In genomic region chr11:74610545-74611176, GRCm38 (mm10) we compare ENCODE assay signal across 7 mouse cellular contexts. TPM values are rescaled to one million over a fixed set of nuclear protein-coding genes. Genes with fewer than 3 reads are reported as not detected.
DNase-seq lines count a peak whose midpoint lies in the region; ATAC-seq and TF ChIP-seq lines count a peak whose summit lies in the region.

Gene Rap1gap2, minus strand, starts transcription at chr11:74610915.

- H3K9me3 ChIP-seq in lung, embryonic 16.5 days (ENCODE audit: control insufficient read depth, low read length), result no peaks in the 10 kb centered on the region
- H3K9me3 ChIP-seq in heart, embryonic 11.5 days (replicated peaks; ENCODE audit: control insufficient read depth, low read length), result no peaks in the 10 kb centered on the region
- no peaks in the 10 kb centered on the region for H3K9me3 ChIP-seq in midbrain, embryonic 12.5 days

- H3K4me1 ChIP-seq in lung, embryonic 16.5 days (replicated peaks; ENCODE audit: control insufficient read depth, insufficient read depth, low read length), result 0 out of 2 replicates have a peak, but pooled peaks cover 6% of the 10 kb centered on the region
- no peaks in the 10 kb centered on the region for H3K4me1 ChIP-seq in cortical plate, adult 2 months (ENCODE audit: control insufficient read depth, insufficient read depth, low read length)
- H3K4me1 ChIP-seq in heart, embryonic 11.5 days (ENCODE audit: control insufficient read depth, insufficient read depth, low read length), result peaks cover 13% of the 10 kb centered on the region; the same call in 1 of the 2 replicates
- H3K4me1 ChIP-seq in midbrain, embryonic 12.5 days, result peaks cover 8% of the 10 kb centered on the region; the same call in 1 of the 2 replicates

- H3K27ac ChIP-seq in lung, embryonic 16.5 days (ENCODE audit: low read length), result no peak within 1 kb of the TSS
- H3K27ac ChIP-seq in cortical plate, adult 2 months (ENCODE audit: insufficient read depth, low read length), result no peak within 1 kb of the TSS
- no peak within 1 kb of the TSS for H3K27ac ChIP-seq in heart, embryonic 11.5 days (ENCODE audit: low read depth, low read length)
- no peak within 1 kb of the TSS for H3K27ac ChIP-seq in midbrain, embryonic 12.5 days (replicated peaks)

- H3K4me3 ChIP-seq in lung, embryonic 16.5 days (ENCODE audit: low read length), result peak within 1 kb of the TSS; percentile 40
- peak within 1 kb of the TSS; percentile 38 for H3K4me3 ChIP-seq in cortical plate, adult 2 months (ENCODE audit: insufficient read depth, low read length)
- H3K4me3 ChIP-seq in heart, embryonic 11.5 days (ENCODE audit: low read depth, low read length), result peak within 1 kb of the TSS; percentile 51
- H3K4me3 ChIP-seq in midbrain, embryonic 12.5 days, result peak within 1 kb of the TSS; percentile 48

- no peaks in the 10 kb centered on the region for H3K36me3 ChIP-seq in lung, embryonic 16.5 days (ENCODE audit: control insufficient read depth, insufficient read depth, low read length)
- H3K36me3 ChIP-seq in heart, embryonic 11.5 days (ENCODE audit: control insufficient read depth, insufficient read depth, low read length), result no peaks in the 10 kb centered on the region
- no peaks in the 10 kb centered on the region for H3K36me3 ChIP-seq in midbrain, embryonic 12.5 days

- H3K9ac ChIP-seq in lung, embryonic 16.5 days (ENCODE audit: low read length), result no peak within 1 kb of the TSS
- H3K9ac ChIP-seq in heart, embryonic 11.5 days (ENCODE audit: low read depth, low read length), result no peak within 1 kb of the TSS
- peak within 1 kb of the TSS; percentile 54 for H3K9ac ChIP-seq in midbrain, embryonic 12.5 days (replicated peaks)

- TF ChIP-seq CTCF in cortical plate, adult 2 months (IDR thresholded peaks at IDR 0.05; ENCODE audit: extremely low read depth, insufficient read depth, low read length), result no peak

- 2% methylated on average over 46 of the region's 50 CpGs for WGBS in lung, embryonic 16.5 days
- 2% methylated on average over 49 of the region's 50 CpGs for WGBS in heart, embryonic 11.5 days (ENCODE audit: insufficient replicate concordance)
- 2% methylated on average over 50 of the region's 50 CpGs for WGBS in large intestine, adult 2 months
- under 1% methylated on average over 50 of the region's 50 CpGs for WGBS in midbrain, embryonic 12.5 days

- H3K4me2 ChIP-seq in lung, embryonic 16.5 days (ENCODE audit: low read depth, low read length), result peak within 1 kb of the TSS; percentile 58
- peak within 1 kb of the TSS; percentile 87 for H3K4me2 ChIP-seq in heart, embryonic 11.5 days
- peak within 1 kb of the TSS; percentile 84 for H3K4me2 ChIP-seq in midbrain, embryonic 12.5 days (replicated peaks)

- no peak for DNase-seq in lung, postnatal 25 days (ENCODE audit: low spot score)
- no peak for DNase-seq in large intestine, adult 2 months (ENCODE audit: low read depth, low spot score)
- no peak for DNase-seq in spleen, adult 18-20 months

- ATAC-seq in lung, embryonic 16.5 days (ENCODE audit: low read depth), result no peak
- no peak; the same call in 1 of the 2 replicates for ATAC-seq in heart, embryonic 11.5 days (replicated peaks; ENCODE audit: insufficient number of reproducible peaks, low FRiP score, low TSS enrichment)
- 0 out of 2 replicates have a peak, but pooled peaks have one; percentile 19 for ATAC-seq in midbrain, embryonic 12.5 days (ENCODE audit: low FRiP score, low read depth)

- H3K27me3 ChIP-seq in lung, embryonic 16.5 days (ENCODE audit: control insufficient read depth, insufficient read depth, low read depth, low read length), result peaks cover 20% of the 10 kb centered on the region
- peaks cover 33% of the 10 kb centered on the region for H3K27me3 ChIP-seq in heart, embryonic 11.5 days (ENCODE audit: control insufficient read depth, insufficient read depth, low read length)
- peaks cover 59% of the 10 kb centered on the region for H3K27me3 ChIP-seq in midbrain, embryonic 12.5 days

- TF ChIP-seq POLR2A in cortical plate, adult 2 months (IDR thresholded peaks at IDR 0.05; ENCODE audit: extremely low read depth, insufficient read depth, low read length), result no peak

RNA-seq across cellular contexts. Expression of gene Rap1gap2, which starts in this region (rescaled TPM):
- polyA plus RNA-seq in lung, embryonic 16.5 days (2015; fragmentation: Nextera tagmentation; extraction: Ambion mirVana), result 1.2 and 1.5 TPM in 2 replicates
- 133 and 135 TPM in 2 replicates for polyA plus RNA-seq in cortical plate, adult 2 months (2012; rRNA removed)
- 6.6 TPM in 2 replicates for polyA plus RNA-seq in heart, embryonic 11.5 days (2014; fragmentation: Nextera tagmentation; extraction: Ambion mirVana)
- 21.4 and 23.4 TPM in 2 replicates for polyA plus RNA-seq in large intestine, adult 2 months (2012; rRNA removed)
- polyA plus RNA-seq in midbrain, embryonic 12.5 days (2016; fragmentation: Nextera tagmentation; extraction: Ambion mirVana), result 5.0 and 6.1 TPM in 2 replicates
